Mouse (Mus musculus) bone marrow macrophage, adult 2 months (primary cell): ENCODE results near the gene Matn4. TPM values are rescaled to one million over a fixed set of nuclear protein-coding genes. Genes with fewer than 3 reads are reported as not detected.
"Not testable (repeated sequence)": the region's sequence is repeated elsewhere in the genome, so short reads cannot be mapped to it uniquely, and the experiment has no call there.

Source experiments
- H3K27ac ChIP-seq: 2 replicates; pipeline ENCODE4 v1.5.1; 2012; ENCODE audit warnings: low read depth, low read length; ENCODE audit not compliant: insufficient read depth
- H3K4me1 ChIP-seq: 2 replicates; pipeline ENCODE4 v1.6.1; 2012; ENCODE audit warnings: low read length; ENCODE audit not compliant: control insufficient read depth, insufficient read depth
- H3K4me3 ChIP-seq: 2 replicates; pipeline ENCODE4 v1.5.1; 2012; ENCODE audit warnings: mild to moderate bottlenecking, low read length, moderate library complexity; ENCODE audit not compliant: insufficient read depth
- CTCF ChIP-seq: IDR thresholded peaks from 2 replicates; pipeline ENCODE4 v1.5.1; 2012; ENCODE audit warnings: low read depth, mild to moderate bottlenecking, low read length, moderate library complexity
- POLR2A ChIP-seq: IDR thresholded peaks from 2 replicates; pipeline ENCODE4 v1.6.1; 2012; ENCODE audit warnings: mild to moderate bottlenecking, low read depth, low read length, borderline replicate concordance
- polyA plus RNA-seq: library from polyadenylated mRNA; stranded (reverse); fragments of >200 nt; gene quantifications from 2 replicates; pipeline ENCODE4 v1.2.4, GENCODE M21; 2012; ENCODE audit not compliant: missing spikeins, insufficient read depth, insufficient read length

The Matn4 gene
- polyA plus RNA-seq, 1 experiment = not detected

DNA sequence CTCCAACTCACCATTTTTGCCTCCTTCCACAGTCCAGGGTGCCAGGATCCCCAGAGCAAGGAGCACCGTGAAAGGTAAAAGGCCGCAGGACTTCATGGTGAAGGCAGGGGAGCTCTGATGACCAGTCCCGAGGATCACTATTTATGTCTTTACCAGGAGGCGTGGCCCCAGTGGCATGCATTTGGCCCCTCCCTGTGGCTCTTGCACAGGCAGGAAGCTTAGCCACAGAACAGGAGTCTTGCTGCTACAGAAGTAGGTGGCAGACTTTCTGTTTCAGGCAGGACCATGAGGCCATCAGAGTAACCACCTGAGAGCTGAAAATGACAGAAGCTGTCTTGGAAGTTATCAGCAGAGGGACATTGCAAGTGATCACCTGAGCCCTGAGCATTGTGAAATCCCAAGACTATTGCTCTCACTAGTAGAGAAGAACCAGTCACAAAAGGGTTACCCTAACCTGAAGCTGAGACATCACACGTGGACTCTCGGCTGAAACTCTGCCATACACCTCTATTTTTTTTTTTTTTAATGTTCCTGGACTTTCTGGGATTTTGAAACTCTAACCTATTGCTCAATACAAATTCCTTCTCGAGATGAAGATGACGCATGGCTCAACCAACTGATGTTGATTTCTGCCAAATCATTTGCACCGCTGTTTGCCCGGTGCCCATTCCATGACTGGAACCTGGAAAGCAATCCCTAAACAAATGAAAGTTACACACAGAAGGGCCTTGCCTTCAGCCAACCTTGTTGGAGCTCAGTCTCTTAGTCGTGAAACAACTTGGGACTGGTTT is 48.6 kb downstream of the Matn4 start:
- H3K27ac ChIP-seq = no peak overlapping the region
- H3K4me3 ChIP-seq = no peak overlapping the region
- peaks cover 22% of the 10 kb centered on the region for H3K4me1 ChIP-seq
- TF ChIP-seq POLR2A = no peak
- no peak for TF ChIP-seq CTCF

DNA sequence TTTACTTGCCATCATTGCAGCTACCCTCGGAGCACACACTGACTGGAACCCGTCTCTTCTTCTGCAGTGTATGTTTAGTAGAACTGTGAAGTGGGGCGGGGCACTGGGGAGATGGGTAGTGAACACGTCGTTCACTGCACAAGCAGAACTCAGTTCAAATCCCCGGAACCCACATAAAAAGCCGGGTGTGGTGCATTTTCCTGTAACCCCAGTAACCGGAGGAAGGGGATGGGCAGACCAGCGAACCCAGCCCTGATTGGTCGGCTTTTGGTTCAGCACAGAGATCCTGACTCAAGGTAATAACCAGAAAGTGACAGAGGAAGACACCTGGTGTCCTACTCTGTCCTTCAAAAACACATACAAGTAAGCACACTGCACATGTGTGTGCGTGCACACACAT is 51.6 kb downstream of the Matn4 start:
- TF ChIP-seq POLR2A (no peak), CTCF (no peak)
- Histone ChIP-seq H3K27ac (no peak overlapping the region), H3K4me1 (peaks cover 11% of the 10 kb centered on the region; the same call in 1 of the 2 replicates), H3K4me3 (no peak overlapping the region)

DNA sequence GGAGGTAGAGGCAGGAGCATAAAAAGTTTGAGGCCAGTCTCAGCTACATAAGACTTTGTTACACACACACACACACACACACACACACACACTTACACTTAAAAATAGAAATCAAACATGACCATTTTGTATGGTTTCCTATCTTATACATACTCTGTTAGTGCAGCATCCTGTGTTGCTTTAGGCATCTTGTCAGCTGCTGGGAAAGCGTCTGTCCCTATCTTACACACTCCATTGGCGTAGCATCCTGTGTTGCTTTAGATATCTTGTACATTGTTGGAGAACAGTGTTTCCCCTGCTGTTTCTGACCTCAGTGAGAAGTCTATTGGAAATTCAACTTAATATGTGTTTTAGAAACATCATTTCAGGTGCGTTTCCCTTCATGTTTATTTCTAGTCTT is 52.3 kb downstream of the Matn4 start:
- Histone ChIP-seq H3K4me1 (peaks cover 11% of the 10 kb centered on the region; the same call in 1 of the 2 replicates), H3K4me3 (no peak overlapping the region), H3K27ac (no peak overlapping the region)
- TF ChIP-seq POLR2A (no peak), CTCF (no peak)

DNA sequence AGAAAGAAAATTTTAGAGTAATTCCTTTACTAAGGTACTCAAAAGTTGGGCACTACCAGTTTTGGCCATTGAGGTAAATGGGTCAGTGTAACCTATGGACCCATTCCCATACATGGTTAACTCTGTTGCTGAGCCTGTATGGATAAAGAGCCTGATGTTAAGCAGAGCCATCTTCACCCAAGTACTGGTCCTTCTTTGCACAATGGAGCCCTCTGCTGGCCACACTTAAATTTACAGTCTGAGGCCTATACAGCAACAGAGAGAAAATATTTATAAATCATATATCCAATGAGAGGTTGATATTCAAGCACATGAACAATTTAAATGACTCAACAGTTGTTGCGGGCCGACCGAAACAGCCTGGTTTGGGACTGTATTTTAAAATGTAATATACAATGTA is 56.0 kb downstream of the Matn4 start:
- H3K27ac ChIP-seq = no peak overlapping the region
- no peaks in the 10 kb centered on the region for H3K4me1 ChIP-seq
- TF ChIP-seq CTCF (no peak), POLR2A (no peak)
- H3K4me3 ChIP-seq = no peak overlapping the region

DNA sequence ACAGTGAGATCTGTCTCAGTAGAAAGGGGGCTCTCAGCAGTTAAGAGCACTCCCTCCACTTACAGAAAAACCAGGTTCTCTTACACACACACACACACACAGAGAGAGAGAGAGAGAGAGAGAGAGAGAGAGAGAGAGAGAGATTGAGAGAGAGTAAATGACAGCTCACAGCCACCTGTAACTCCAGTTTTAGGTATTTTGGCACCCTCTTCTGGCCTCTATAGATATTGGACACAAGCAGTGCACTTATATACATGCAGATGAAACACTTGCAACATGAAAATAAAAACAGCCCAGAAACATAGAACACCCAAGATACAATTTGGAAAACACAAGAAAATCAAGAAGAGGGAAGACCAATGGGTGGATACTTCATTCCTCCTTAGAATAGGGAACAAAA is 57.3 kb downstream of the Matn4 start:
- H3K4me1 ChIP-seq, H3K27ac ChIP-seq, H3K4me3 ChIP-seq: not testable (repeated sequence)

DNA sequence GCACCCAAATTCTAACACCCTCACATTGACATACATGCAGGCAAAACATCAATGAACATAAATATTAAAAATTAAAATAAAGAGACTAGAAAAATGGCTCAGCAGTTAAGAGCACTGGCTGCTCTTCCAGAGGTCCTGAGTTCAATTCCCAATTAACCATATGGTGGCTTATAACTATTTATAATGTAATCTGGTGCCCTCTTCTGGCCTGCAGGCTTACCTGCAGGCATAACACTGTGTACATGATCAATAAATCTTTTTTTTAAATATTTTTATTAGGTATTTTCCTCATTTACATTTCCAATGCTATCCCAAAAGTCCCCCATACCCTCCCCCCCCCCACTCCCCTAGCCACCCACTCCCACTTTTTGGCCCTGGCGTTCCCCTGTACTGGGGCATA is 61.2 kb downstream of the Matn4 start:
- not testable (repeated sequence) for H3K27ac ChIP-seq

More for the DNA sequence above, 61.2 kb downstream of the Matn4 start:
- not testable (repeated sequence) for H3K4me3 ChIP-seq, H3K4me1 ChIP-seq

Other genes with a start within 250 kb of the Matn4 start
- not detected in 2 replicates for gene Kcns1, start 234.0 kb downstream of the Matn4 start, polyA plus RNA-seq
- not detected in 2 replicates for gene Wfdc5, start 222.4 kb downstream of the Matn4 start, polyA plus RNA-seq
- gene Wfdc12, start 214.6 kb downstream of the Matn4 start, polyA plus RNA-seq = not detected in 2 replicates
- not detected in 2 replicates for gene Wfdc15a, start 205.0 kb downstream of the Matn4 start, polyA plus RNA-seq
- gene Wfdc15b, start 183.5 kb downstream of the Matn4 start, polyA plus RNA-seq = not detected in 2 replicates
- gene Svs2, start 166.7 kb downstream of the Matn4 start, polyA plus RNA-seq = not detected in 2 replicates
- not detected in 2 replicates for gene Svs3b, start 148.5 kb downstream of the Matn4 start, polyA plus RNA-seq
- gene Svs4, start 126.7 kb downstream of the Matn4 start, polyA plus RNA-seq = not detected in 2 replicates
- gene Svs3a, start 115.9 kb downstream of the Matn4 start, polyA plus RNA-seq = not detected in 2 replicates
- not detected in 2 replicates for gene Svs6, start 88.4 kb downstream of the Matn4 start, polyA plus RNA-seq
- gene Svs5, start 72.4 kb downstream of the Matn4 start, polyA plus RNA-seq = not detected in 2 replicates
- 2.1 and 2.3 TPM in 2 replicates for gene Slpi, start 16.1 kb downstream of the Matn4 start, polyA plus RNA-seq
- not detected in 2 replicates for gene Rbpjl, start 2.0 kb downstream of the Matn4 start, polyA plus RNA-seq
- 125 and 132 TPM in 2 replicates for gene Sdc4, start 38.7 kb upstream of the Matn4 start, polyA plus RNA-seq
- gene Sys1, start 51.8 kb upstream of the Matn4 start, polyA plus RNA-seq = 33.3 and 33.9 TPM in 2 replicates
- gene Gm20458, start 55.8 kb upstream of the Matn4 start, polyA plus RNA-seq = not detected in 2 replicates
- gene Trp53tg5, start 68.6 kb upstream of the Matn4 start, polyA plus RNA-seq = not detected in 2 replicates
- gene Dbndd2, start 80.9 kb upstream of the Matn4 start, polyA plus RNA-seq = 67.6 and 75.8 TPM in 2 replicates
- gene Pigt, start 92.4 kb upstream of the Matn4 start, polyA plus RNA-seq = 58.5 and 80.9 TPM in 2 replicates
- not detected in 2 replicates for gene Wfdc2, start 157.3 kb upstream of the Matn4 start, polyA plus RNA-seq
- gene Spint3, start 168.3 kb upstream of the Matn4 start, polyA plus RNA-seq = not detected in 2 replicates
- gene Wfdc6a, start 180.3 kb upstream of the Matn4 start, polyA plus RNA-seq = not detected in 2 replicates
- not detected in 2 replicates for gene Eppin, start 188.4 kb upstream of the Matn4 start, polyA plus RNA-seq
- gene Wfdc6b, start 208.4 kb upstream of the Matn4 start, polyA plus RNA-seq = not detected in 2 replicates
- gene Wfdc8, start 208.5 kb upstream of the Matn4 start, polyA plus RNA-seq = not detected in 2 replicates
- not detected in 2 replicates for gene Wfdc16, start 233.6 kb upstream of the Matn4 start, polyA plus RNA-seq